Mouse (Mus musculus) Patski (cell line): ENCODE data around the gene Tas1r3. TPM values are rescaled to one million over a fixed set of nuclear protein-coding genes. Genes with fewer than 3 reads are reported as not detected.

Experiments used
- ATAC-seq: fragments of 100-300 bp; one replicate; pipeline ENCODE4 v1.8.0; 2021
- CTCF ChIA-PET: fragments of 350-600 bp; sonication (Branson Sonifier 250); formaldehyde crosslinking; loops from one replicate; lab custom pipeline; 2022; ENCODE audit warnings: inconsistent platforms; lab: Charles Lee
- POLR2A ChIA-PET: fragments of 350-600 bp; sonication (Branson Sonifier 250); formaldehyde crosslinking; loops from one replicate; lab custom pipeline; 2022; ENCODE audit warnings: antibody characterized with exemption, inconsistent platforms; lab: Charles Lee
- DNase-seq: peaks from one replicate; pipeline ENCODE4 v3.0.0-alpha.2; 2011; ENCODE audit warnings: low read depth, low spot score
- H3K27me3 ChIP-seq: fragments of 371-371 bp; one replicate; pipeline ENCODE4 v1.5.1; 2021
- CTCF ChIP-seq: fragments of 100-300 bp; IDR thresholded peaks from one replicate; pipeline ENCODE4 v1.5.1; 2021
- in situ Hi-C: fragments of 300-500 bp; cut with MboI; formaldehyde crosslinking; loops from 3 replicates; pipeline ENCODE4 v1.11.1; 2018; ENCODE audit warnings: low pct_unique_long_range_greater_than_20kb, mixed read lengths
- polyA plus RNA-seq: library from polyadenylated mRNA; unstranded; gene quantifications from one replicate; pipeline ENCODE4 v1.2.3, GENCODE M21; 2021

Tas1r3 gene
- polyA plus RNA-seq, 1 experiment from 2014 or later: 1.2 TPM

DNA sequence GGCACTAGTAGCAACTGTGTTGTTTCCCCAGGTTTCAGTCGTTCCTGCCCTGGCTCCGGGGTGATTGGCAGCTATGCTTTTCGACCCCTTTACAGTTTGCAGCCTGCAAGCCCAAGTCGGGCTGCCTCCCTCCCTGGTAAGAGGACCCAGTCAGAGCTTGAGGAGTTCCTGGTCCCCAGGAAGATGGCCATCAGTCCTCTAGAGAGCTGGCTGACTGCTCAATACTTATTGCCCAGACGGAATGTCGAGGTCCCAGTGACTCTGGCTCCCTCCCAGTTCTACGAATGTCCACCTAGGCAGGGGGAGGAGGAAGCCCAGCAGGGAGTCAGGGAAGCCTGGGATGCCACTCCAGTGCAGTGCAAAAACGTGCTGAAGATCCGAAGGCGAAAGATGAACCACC is 30.8 kb downstream of the Tas1r3 start:
- CTCF ChIA-PET: interaction anchor here (1.3 kb wide), 1 partner anchor 14 kb away, joined by 3 read pairs; the partner anchor contains the start of gene Dvl1
- no peak for TF ChIP-seq CTCF
- DNase-seq (no peak), ATAC-seq (no peak)
- in situ Hi-C loops: loop anchor here (5.0 kb wide), 2 partner anchors 35 to 60 kb away; partner anchors contain the start of genes Acap3, Cptp, Ints11 and Pusl1
- POLR2A ChIA-PET: interaction anchor here (1.3 to 1.9 kb wide), 2 partner anchors 31 to 37 kb away, joined by 4 read pairs; partner anchors contain the start of genes Cptp, Ints11 and Tas1r3
- H3K27me3 ChIP-seq: no peaks in the 10 kb centered on the region

DNA sequence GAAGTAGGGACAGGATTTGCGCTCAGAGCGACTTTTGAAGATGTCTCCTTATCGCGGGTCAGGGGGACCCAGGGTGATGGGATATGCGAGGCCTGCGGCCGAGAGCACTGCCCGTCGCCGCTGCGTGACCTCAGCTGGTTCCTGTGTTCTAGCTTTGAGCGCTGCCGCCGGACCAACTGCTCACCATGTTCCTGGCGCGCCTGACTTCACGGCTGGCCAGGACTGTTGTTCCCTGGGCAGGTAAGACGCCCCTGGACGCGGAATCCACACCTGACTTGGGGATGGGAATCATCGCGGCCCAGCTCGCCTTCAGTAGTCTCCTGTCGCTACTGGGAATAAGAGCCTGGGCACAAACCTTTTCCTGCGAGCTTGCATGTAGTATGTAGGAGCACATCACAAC is 31.3 kb downstream of the Tas1r3 start:
- in situ Hi-C loops: loop anchor here (5.0 kb wide), 2 partner anchors 35 to 60 kb away; partner anchors contain the start of genes Acap3, Cptp, Ints11 and Pusl1

GRCm38 (mm10) chr4:155831205-155831766 is 31.9 kb downstream of the Tas1r3 start, which contains the start of gene Aurkaip1:
TSS of gene Aurkaip1 (plus strand) at chr4:155831272.
- no peaks in the 10 kb centered on the region for H3K27me3 ChIP-seq
- ChIA-PET POLR2A (interaction anchor here (1.3 to 1.9 kb wide), 2 partner anchors 32 to 38 kb away, joined by 4 read pairs; partner anchors contain the start of genes Cptp, Ints11 and Tas1r3), CTCF (interaction anchor here (0.7 to 1.3 kb wide), 3 partner anchors 15 to 38 kb away, joined by 3 read pairs; partner anchors contain the start of genes Cptp and Dvl1)
- TF ChIP-seq CTCF: peak; percentile 60
- in situ Hi-C loops: loop anchor here (5.0 kb wide), 2 partner anchors 36 to 61 kb away; partner anchors contain the start of genes Acap3, Cptp, Ints11 and Pusl1
- peak; percentile 78 for DNase-seq
- peak; percentile 93 for ATAC-seq

More for the DNA sequence above, 31.3 kb downstream of the Tas1r3 start:
- no peak for DNase-seq
- TF ChIP-seq CTCF: no peak
- ATAC-seq: no peak
- ChIA-PET CTCF (interaction anchor here (0.7 to 1.3 kb wide), 3 partner anchors 15 to 37 kb away, joined by 3 read pairs; partner anchors contain the start of genes Cptp and Dvl1), POLR2A (interaction anchor here (1.3 to 1.9 kb wide), 2 partner anchors 32 to 38 kb away, joined by 4 read pairs; partner anchors contain the start of genes Cptp, Ints11 and Tas1r3)
- no peaks in the 10 kb centered on the region for H3K27me3 ChIP-seq

- ATAC-seq (no peak), DNase-seq (no peak)
- ChIA-PET CTCF (no interaction called here), POLR2A (no interaction called here)
- H3K27me3 ChIP-seq: no peaks in the 10 kb centered on the region
- in situ Hi-C loops: loop anchor here (5.0 kb wide), 2 partner anchors 37 to 62 kb away; partner anchors contain the start of genes Acap3, Cptp, Ints11 and Pusl1
- TF ChIP-seq CTCF: no peak
These were observed 32.6 kb downstream of the Tas1r3 start for GRCm38 (mm10) chr4:155830596-155830995.

GRCm38 (mm10) chr4:155829866-155830265 is 33.3 kb downstream of the Tas1r3 start:
- in situ Hi-C loops: loop anchor here (5.0 kb wide), 2 partner anchors 37 to 62 kb away; partner anchors contain the start of genes Acap3, Cptp, Ints11 and Pusl1
- CTCF ChIA-PET: no interaction called here
- POLR2A ChIA-PET: no interaction called here
- no peak for ATAC-seq
- TF ChIP-seq CTCF: no peak
- DNase-seq: no peak
- H3K27me3 ChIP-seq: no peaks in the 10 kb centered on the region

- ATAC-seq: no peak
- in situ Hi-C loops: no loop called here
- no peaks in the 10 kb centered on the region for H3K27me3 ChIP-seq
- CTCF ChIA-PET: interaction anchor here (1.0 to 1.5 kb wide), 2 partner anchors 10 to 11 kb away, joined by 4 to 7 read pairs; no protein-coding TSS in a partner anchor
- no peak for DNase-seq
- TF ChIP-seq CTCF: no peak
- POLR2A ChIA-PET: no interaction called here
These were observed 39.7 kb downstream of the Tas1r3 start for GRCm38 (mm10) chr4:155823443-155823842.

- in situ Hi-C loops: no loop called here
- CTCF ChIA-PET: interaction anchor here (1.2 kb wide), 1 partner anchor 9 kb away, joined by 3 read pairs; the partner anchor contains the start of gene Ccnl2
These were observed 42.1 kb downstream of the Tas1r3 start for GRCm38 (mm10) chr4:155821025-155821424.

GRCm38 (mm10) chr4:155817533-155817932 is 45.6 kb downstream of the Tas1r3 start:
- no peaks in the 10 kb centered on the region for H3K27me3 ChIP-seq
- in situ Hi-C loops: no loop called here
- no peak for ATAC-seq
- no peak for DNase-seq
- ChIA-PET CTCF (no interaction called here), POLR2A (no interaction called here)
- no peak for TF ChIP-seq CTCF

More at GRCm38 (mm10) chr4:155821025-155821424, 42.1 kb downstream of the Tas1r3 start:
- POLR2A ChIA-PET: no interaction called here
- TF ChIP-seq CTCF: no peak
- DNase-seq: no peak
- no peaks in the 10 kb centered on the region for H3K27me3 ChIP-seq
- ATAC-seq: no peak

DNA sequence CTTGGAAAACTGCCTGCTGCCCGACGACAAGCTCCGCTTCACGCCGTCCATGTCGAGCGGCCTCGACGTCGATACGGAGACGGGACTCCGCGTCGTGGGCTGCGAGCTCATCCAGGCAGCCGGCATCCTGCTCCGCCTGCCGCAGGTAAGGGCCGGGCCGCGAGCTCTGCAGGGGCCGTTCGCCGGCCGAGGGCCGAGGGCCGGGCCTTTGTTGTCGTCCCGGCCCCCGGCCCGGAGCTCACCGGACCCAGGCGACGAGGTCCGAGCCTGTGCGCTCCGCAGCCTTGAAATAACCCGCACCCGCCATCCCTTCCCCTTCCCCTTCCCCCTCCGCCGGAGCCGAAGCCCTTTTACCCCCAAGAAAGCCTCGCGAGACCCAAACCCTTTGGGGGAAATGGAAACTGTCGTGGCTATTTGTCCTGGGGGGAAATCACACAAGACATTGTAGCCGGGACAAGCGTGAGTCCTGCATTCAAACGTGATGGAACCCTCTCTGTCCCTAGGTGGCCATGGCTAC is 50.4 kb downstream of the Tas1r3 start:
- TF ChIP-seq CTCF: no peak
- no peaks in the 10 kb centered on the region for H3K27me3 ChIP-seq
- in situ Hi-C loops: no loop called here
- ChIA-PET CTCF (interaction anchor here (1.4 to 1.5 kb wide), 2 partner anchors 9 to 12 kb away, joined by 3 to 4 read pairs; no protein-coding TSS in a partner anchor), POLR2A (interaction anchor here (0.7 to 1.0 kb wide), 3 partner anchors 9 to 12 kb away, joined by 3 to 4 read pairs (median 3); no protein-coding TSS in a partner anchor)
- DNase-seq (no peak), ATAC-seq (no peak)
